Mouse (Mus musculus): ENCODE data around the gene Tssk6.

- no peak for TF ChIP-seq USF1 (IDR thresholded peaks at IDR 0.05; ENCODE audit: low read depth)
- TF ChIP-seq MYOD1 (IDR thresholded peaks at IDR 0.05; ENCODE audit: control insufficient read depth in 1 of 3, insufficient read length in 2 of 3, low read depth in 2 of 3): no peak
- TF ChIP-seq POLR2A (IDR thresholded peaks at IDR 0.05; ENCODE audit: insufficient read length, low read depth): peak; percentile 11
- no peak for TF ChIP-seq TCF12 (IDR thresholded peaks at IDR 0.05; ENCODE audit: insufficient read depth, poor library complexity, severe bottlenecking)
- no peak for TF ChIP-seq REST (IDR thresholded peaks at IDR 0.05; ENCODE audit: insufficient read depth, insufficient read length)
- no peak for TF ChIP-seq SRF (IDR thresholded peaks at IDR 0.05; ENCODE audit: control insufficient read depth, insufficient read length, low read depth)
- TF ChIP-seq CEBPB (IDR thresholded peaks at IDR 0.05; ENCODE audit: insufficient read depth, poor library complexity, severe bottlenecking): no peak
- TF ChIP-seq E2F4 (IDR thresholded peaks at IDR 0.05; ENCODE audit: insufficient read depth): no peak
- no peak for TF ChIP-seq MYOG (IDR thresholded peaks at IDR 0.05; ENCODE audit: control insufficient read depth in 1 of 3, insufficient read depth in 1 of 3, insufficient read length in 2 of 3, low read depth in 2 of 3)
- no peak for TF ChIP-seq POLR2AphosphoS2 (IDR thresholded peaks at IDR 0.05; ENCODE audit: insufficient read length, low read depth)
- no peak for TF ChIP-seq TCF3 (IDR thresholded peaks at IDR 0.05; ENCODE audit: insufficient read length, low read depth)
Measured at GRCm38 (mm10) chr8:69902163-69903062, at the start of gene Tssk6, which contains the start of the genes Ndufa13 and Yjefn3.
